Mouse (Mus musculus) CH12.LX (cell line): ENCODE data around the gene Gm49383. TPM values are rescaled to one million over a fixed set of nuclear protein-coding genes. Genes with fewer than 3 reads are reported as not detected.
A peak's percentile ranks its signal among the peaks of the same experiment; 100 is the strongest.

Source experiments
- DNase-seq: peaks from one replicate; pipeline ENCODE4 v3.0.0-alpha.2; 2013; ENCODE audit errors: extremely low read depth
- H3K27ac ChIP-seq: 2 replicates; pipeline ENCODE4 v1.5.1; 2012; ENCODE audit warnings: low read depth, mild to moderate bottlenecking, control low read depth, moderate library complexity; ENCODE audit not compliant: insufficient read depth
- H3K27me3 ChIP-seq: replicated peaks from 2 replicates; pipeline ENCODE3; 2012; ENCODE audit warnings: inconsistent platforms
- H3K36me3 ChIP-seq, 2 experiments: replicated peaks in 1 of 2; 2 replicates each; pipeline versions ENCODE3 to v1.6.1; 2012; ENCODE audit warnings: inconsistent platforms in 1 of 2, low read length in 1 of 2, mild to moderate bottlenecking in 1 of 2, mixed read lengths in 1 of 2, moderate library complexity in 1 of 2; ENCODE audit not compliant: control insufficient read depth in 1 of 2, insufficient read depth in 1 of 2
- H3K4me1 ChIP-seq, 2 experiments: 2 replicates each; pipeline ENCODE4 v1.6.1; 2012; ENCODE audit warnings: inconsistent platforms in 1 of 2, moderate library complexity in 1 of 2; ENCODE audit not compliant: insufficient read depth in 2 of 2, control insufficient read depth in 1 of 2
- H3K4me2 ChIP-seq: 2 replicates; pipeline ENCODE4 v1.6.1; 2012; ENCODE audit warnings: low read depth, mild to moderate bottlenecking, control low read depth; ENCODE audit not compliant: poor library complexity, insufficient read depth, severe bottlenecking
- H3K4me3 ChIP-seq, 3 experiments: fragments of 150-350 bp in 1 of 3; sonication (generic) in 1 of 3; replicated peaks in 1 of 3; 2 replicates each; pipeline versions ENCODE3 to v1.5.1; 2011 to 2012; ENCODE audit warnings: low read depth in 2 of 3, low read length in 2 of 3, mild to moderate bottlenecking in 2 of 3, moderate library complexity in 2 of 3, control low read depth in 1 of 3, improper control_type of control experiment in 1 of 3, inconsistent platforms in 1 of 3, mixed read lengths in 1 of 3; ENCODE audit not compliant: poor library complexity in 1 of 3
- H3K79me2 ChIP-seq: replicated peaks from 2 replicates; pipeline ENCODE4 v1.6.1; 2012; ENCODE audit warnings: mild to moderate bottlenecking, moderate library complexity; ENCODE audit not compliant: control insufficient read depth, poor library complexity, insufficient read depth, severe bottlenecking; ENCODE audit errors: extremely low read depth
- H3K9ac ChIP-seq: 2 replicates; pipeline ENCODE4 v1.6.1; 2012; ENCODE audit warnings: low read depth, mild to moderate bottlenecking, control low read depth, moderate library complexity; ENCODE audit not compliant: insufficient read depth
- H3K9me3 ChIP-seq: replicated peaks from 2 replicates; pipeline ENCODE3; 2012; ENCODE audit warnings: low read length, inconsistent platforms, mixed read lengths
- BHLHE40 ChIP-seq: IDR thresholded peaks from 2 replicates; pipeline ENCODE4 v1.6.1; 2011; ENCODE audit warnings: mild to moderate bottlenecking, low read depth, low read length, improper control_type of control experiment
- CHD1 ChIP-seq: IDR thresholded peaks from 2 replicates; pipeline ENCODE4 v1.6.1; 2012; ENCODE audit warnings: low read depth, low read length, improper control_type of control experiment, inconsistent platforms
- CTCF ChIP-seq, 2 experiments: IDR thresholded peaks in 1 of 2; conservative IDR thresholded peaks in 1 of 2; 2 replicates each; pipeline ENCODE4 v1.5.1; 2011 to 2012; ENCODE audit warnings: low read depth in 2 of 2, low read length in 2 of 2, improper control_type of control experiment in 1 of 2, inconsistent platforms in 1 of 2, mild to moderate bottlenecking in 1 of 2, moderate library complexity in 1 of 2
- ELF1 ChIP-seq: IDR thresholded peaks from 2 replicates; pipeline ENCODE4 v1.6.1; 2014; ENCODE audit warnings: low read depth, mild to moderate bottlenecking, inconsistent platforms, low read length, improper control_type of control experiment
- JUND ChIP-seq: conservative IDR thresholded peaks from 2 replicates; pipeline ENCODE4 v1.6.1; 2011; ENCODE audit warnings: low read depth, low read length, improper control_type of control experiment
- KAT2A ChIP-seq: IDR thresholded peaks from 2 replicates; pipeline ENCODE4 v1.6.1; 2012; ENCODE audit warnings: low read length, improper control_type of control experiment, inconsistent platforms; ENCODE audit not compliant: insufficient replicate concordance
- MAFK ChIP-seq: IDR thresholded peaks from 2 replicates; pipeline ENCODE4 v1.6.1; 2011; ENCODE audit warnings: low read length, improper control_type of control experiment; ENCODE audit not compliant: insufficient replicate concordance
- MXI1 ChIP-seq: IDR thresholded peaks from 2 replicates; pipeline ENCODE4 v1.6.1; 2011; ENCODE audit warnings: mild to moderate bottlenecking, low read depth, low read length, improper control_type of control experiment
- MYC ChIP-seq: IDR thresholded peaks from 2 replicates; pipeline ENCODE4 v1.6.1; 2011; ENCODE audit warnings: low read depth, mild to moderate bottlenecking, improper control_type of control experiment, low read length
- NELFE ChIP-seq: IDR thresholded peaks from 2 replicates; pipeline ENCODE4 v1.6.1; 2011; ENCODE audit warnings: low read depth, low read length, improper control_type of control experiment
- NRF1 ChIP-seq: IDR thresholded peaks from 2 replicates; pipeline ENCODE4 v1.6.1; 2014; ENCODE audit warnings: low read depth, mild to moderate bottlenecking, inconsistent platforms, low read length, improper control_type of control experiment, moderate library complexity
- PAX5 ChIP-seq: IDR thresholded peaks from 2 replicates; pipeline ENCODE4 v1.6.1; 2012; ENCODE audit warnings: low read length, inconsistent platforms, mixed read lengths
- POLR2A ChIP-seq: IDR thresholded peaks from 2 replicates; pipeline ENCODE4 v1.6.1; 2011; ENCODE audit warnings: low read depth, mild to moderate bottlenecking, improper control_type of control experiment, low read length
- POLR2AphosphoS2 ChIP-seq: IDR thresholded peaks from 2 replicates; pipeline ENCODE4 v1.6.1; 2011; ENCODE audit warnings: low read depth, low read length, improper control_type of control experiment
- RAD21 ChIP-seq: IDR thresholded peaks from 2 replicates; pipeline ENCODE4 v1.6.1; 2011; ENCODE audit warnings: low read depth, mild to moderate bottlenecking, low read length, improper control_type of control experiment, moderate library complexity
- SIN3A ChIP-seq: IDR thresholded peaks from 2 replicates; pipeline ENCODE4 v1.6.1; 2012; ENCODE audit warnings: low read length, improper control_type of control experiment, inconsistent platforms
- SMC3 ChIP-seq: IDR thresholded peaks from 2 replicates; pipeline ENCODE4 v1.6.1; 2011; ENCODE audit warnings: low read depth, low read length, improper control_type of control experiment
- TBP ChIP-seq: conservative IDR thresholded peaks from 2 replicates; pipeline ENCODE4 v1.6.1; 2011; ENCODE audit warnings: low read depth, low read length, improper control_type of control experiment
- TCF12 ChIP-seq: IDR thresholded peaks from 2 replicates; pipeline ENCODE4 v1.6.1; 2014; ENCODE audit warnings: low read depth, mild to moderate bottlenecking, inconsistent platforms, low read length, improper control_type of control experiment
- ZKSCAN1 ChIP-seq: IDR thresholded peaks from 2 replicates; pipeline ENCODE4 v1.6.1; 2012; ENCODE audit warnings: low read depth, inconsistent platforms, low read length, improper control_type of control experiment, borderline replicate concordance
- ZNF384 ChIP-seq: IDR thresholded peaks from 2 replicates; pipeline ENCODE4 v1.6.1; 2012; ENCODE audit warnings: low read depth, low read length, improper control_type of control experiment, inconsistent platforms
- dilution Hi-C: fragments of 300-500 bp; cut with MboI; formaldehyde crosslinking; loops from 2 replicates; pipeline ENCODE4 v1.14.3; 2020; ENCODE audit warnings: low sequenced_read_pairs; ENCODE audit not compliant: extremely low pct_unique_long_range_greater_than_20kb, extremely low pct_ligation_motif_present
- in situ Hi-C: fragments of 300-500 bp; cut with MboI; formaldehyde crosslinking; loops from 3 replicates; pipeline ENCODE4 v1.14.3; 2019; ENCODE audit warnings: low sequenced_read_pairs, low pct_ligation_motif_present, low pct_unique_long_range_greater_than_20kb, mixed read lengths
- polyA plus RNA-seq: library from polyadenylated mRNA; unstranded; fragments of >175 nt; gene quantifications from 2 replicates; pipeline ENCODE4 v1.2.1, GENCODE M21; 2012; ENCODE audit warnings: low read depth; ENCODE audit not compliant: insufficient read length
- total RNA-seq, 2 experiments: library from RNA; depleted of rRNA; stranded (reverse); fragments of 300-350 nt in 1 of 2; fragments of >200 nt in 1 of 2; gene quantifications; 2 replicates each; pipeline ENCODE4 v1.2.3; 2012 to 2014

Gene Gm49383
- total and polyA plus RNA-seq, 3 experiments: 19.1 to 52.1 (median 21.3) TPM

- Histone ChIP-seq H3K9me3 (no peaks in the 10 kb centered on the region), H3K4me3 (no peak overlapping the region), H3K9ac (no peak overlapping the region), H3K27ac (no peak overlapping the region), H3K36me3 (no peaks in the 10 kb centered on the region)
- no peak for DNase-seq
- in situ Hi-C loops: no loop called here
- TF ChIP-seq JUND (no peak), TCF12 (no peak), KAT2A (no peak), POLR2AphosphoS2 (no peak), ZKSCAN1 (no peak), MAFK (no peak), PAX5 (no peak), NELFE (no peak), ZNF384 (no peak), TBP (no peak), BHLHE40 (no peak), MXI1 (no peak), CHD1 (no peak)
- TF ChIP-seq, all 38 proteins: peak for 0
- Histone ChIP-seq H3K79me2 (no peaks in the 10 kb centered on the region), H3K27me3 (no peaks in the 10 kb centered on the region), H3K4me2 (no peak overlapping the region), H3K4me1 (peaks cover 0 to 13% of the 10 kb centered on the region in 2 experiments; a peak in 2 of 4 replicates)
- dilution Hi-C loops: no loop called here
These were observed 41.4 kb upstream of the Gm49383 start for GRCm38 (mm10) chr12:69238284-69238683.

GRCm38 (mm10) chr12:69235782-69236181 is 38.9 kb upstream of the Gm49383 start:
- in situ Hi-C loops: no loop called here
- dilution Hi-C loops: no loop called here
- no peak overlapping the region for H3K4me2 ChIP-seq
- no peaks in the 10 kb centered on the region for H3K36me3 ChIP-seq
- H3K27ac ChIP-seq: no peak overlapping the region
- no peaks in the 10 kb centered on the region for H3K27me3 ChIP-seq
- H3K4me1 ChIP-seq: peaks cover 0 to 3% of the 10 kb centered on the region in 2 experiments; a peak in 1 of 4 replicates
- no peak for TF ChIP-seq CHD1
- TF ChIP-seq NRF1: no peak
- no peak for TF ChIP-seq ELF1
- H3K79me2 ChIP-seq: no peaks in the 10 kb centered on the region
- no peaks in the 10 kb centered on the region for H3K9me3 ChIP-seq
- no peak overlapping the region for H3K9ac ChIP-seq
- H3K4me3 ChIP-seq: no peak overlapping the region
- DNase-seq: no peak

- no peak overlapping the region for H3K27ac ChIP-seq
These were observed 32.3 kb upstream of the Gm49383 start for GRCm38 (mm10) chr12:69229251-69229650.

More at GRCm38 (mm10) chr12:69229251-69229650, 32.3 kb upstream of the Gm49383 start:
- in situ Hi-C loops: no loop called here
- H3K36me3 ChIP-seq: peaks cover 2 to 17% of the 10 kb centered on the region in 2 experiments
- H3K4me1 ChIP-seq: peaks cover 2 to 28% of the 10 kb centered on the region in 2 experiments; a peak in 3 of 4 replicates
- no peaks in the 10 kb centered on the region for H3K27me3 ChIP-seq
- H3K4me3 ChIP-seq: no peak overlapping the region
- no peak for TF ChIP-seq ZKSCAN1
- no peak for TF ChIP-seq MYC
- TF ChIP-seq POLR2A: no peak
- peak; percentile 42 for TF ChIP-seq SMC3
- TF ChIP-seq ELF1: peak; percentile 17; the same call in 1 of the 2 replicates
- TF ChIP-seq CTCF (conservative IDR thresholded peaks at IDR 0.05 in 1 of 2, IDR thresholded peaks at IDR 0.05 in 1 of 2; ENCODE audit: low read depth in 2 of 2, low read length in 2 of 2): peak; percentile 42 to 66; a peak in 3 of 4 replicates
- TF ChIP-seq RAD21: peak; percentile 48
- 0 out of 2 replicates have a peak, but pooled peaks have one; percentile 23 for TF ChIP-seq SIN3A
- H3K79me2 ChIP-seq: peaks cover 10% of the 10 kb centered on the region; the same call in 1 of the 2 replicates
- H3K9ac ChIP-seq: no peak overlapping the region
- H3K4me2 ChIP-seq: no peak overlapping the region
- no peaks in the 10 kb centered on the region for H3K9me3 ChIP-seq
- DNase-seq: peak; percentile 67
- dilution Hi-C loops: no loop called here
